In genomic region chr5:92434070-92434469, GRCm38 (mm10) we compare ENCODE assay signal across 8 mouse cellular contexts. TPM values are rescaled to one million over a fixed set of nuclear protein-coding genes. Genes with fewer than 3 reads are reported as not detected.
A peak's percentile ranks its signal among the peaks of the same experiment; 100 is the strongest.
DNase-seq lines count a peak whose midpoint lies in the region; ATAC-seq and TF ChIP-seq lines count a peak whose summit lies in the region.

No protein-coding gene starts in this region.

- peak overlapping the region; percentile 82 for H3ac ChIP-seq in myocyte (ENCODE audit: control insufficient read depth, insufficient read length)

- peak overlapping the region; percentile 87; the same call in 1 of the 2 replicates for H3K27ac ChIP-seq in lung, embryonic 15.5 days
- H3K27ac ChIP-seq in hindbrain, embryonic 14.5 days = no peak overlapping the region

- DNase-seq in lung, postnatal 4 days = no peak
- DNase-seq in embryo, embryonic 11 days = peak; percentile 22
- DNase-seq in hindbrain, embryonic 14.5 days (ENCODE audit: low spot score) = no peak
- no peak for DNase-seq in layer of hippocampus, adult 9-11 months
- DNase-seq in left cerebral cortex, postnatal 25 days (ENCODE audit: low spot score in 2 of 2) = no peak
- DNase-seq in layer of hippocampus, postnatal 36 days = no peak

- H3K4me1 ChIP-seq in lung, embryonic 15.5 days = peaks cover 15% of the 10 kb centered on the region
- peaks cover 18% of the 10 kb centered on the region for H3K4me1 ChIP-seq in hindbrain, embryonic 14.5 days (replicated peaks; ENCODE audit: control insufficient read depth, insufficient read depth, low read length)

- no peak for ATAC-seq in lung, embryonic 15.5 days (ENCODE audit: borderline replicate concordance, extremely low read depth, low FRiP score, low TSS enrichment)
- no peak for ATAC-seq in hindbrain, embryonic 14.5 days (ENCODE audit: low FRiP score)

- H3K4me2 ChIP-seq in lung, embryonic 15.5 days = peak overlapping the region; percentile 84
- peak overlapping the region; percentile 94 for H3K4me2 ChIP-seq in hindbrain, embryonic 14.5 days (replicated peaks)
- peak overlapping the region; percentile 94 for H3K4me2 ChIP-seq in myocyte (ENCODE audit: low read depth)

- intact Hi-C loops in left cerebral cortex, postnatal 25 days (cut with DNase I) = no loop called here

- H3K79me2 ChIP-seq in myocyte (ENCODE audit: control insufficient read depth, insufficient read depth) = peaks cover 50% of the 10 kb centered on the region

- no peaks in the 10 kb centered on the region for H3K27me3 ChIP-seq in lung, embryonic 15.5 days
- H3K27me3 ChIP-seq in hindbrain, embryonic 14.5 days (ENCODE audit: control insufficient read depth, insufficient read depth, low read length) = no peaks in the 10 kb centered on the region
- no peaks in the 10 kb centered on the region for H3K27me3 ChIP-seq in myocyte (ENCODE audit: control insufficient read depth, insufficient read depth, insufficient read length)

- TF ChIP-seq POLR2A in myocyte (IDR thresholded peaks at IDR 0.05; ENCODE audit: insufficient read length, low read depth) = no peak

- H3K36me3 ChIP-seq in lung, embryonic 15.5 days = peaks cover 5% of the 10 kb centered on the region
- H3K36me3 ChIP-seq in hindbrain, embryonic 14.5 days (replicated peaks; ENCODE audit: control insufficient read depth, insufficient read depth) = peaks cover 3% of the 10 kb centered on the region
- peaks cover 4% of the 10 kb centered on the region for H3K36me3 ChIP-seq in myocyte (ENCODE audit: control insufficient read depth, insufficient read depth)

- H3K9me3 ChIP-seq in lung, embryonic 15.5 days = no peaks in the 10 kb centered on the region
- H3K9me3 ChIP-seq in hindbrain, embryonic 14.5 days (ENCODE audit: control insufficient read depth, low read length) = no peaks in the 10 kb centered on the region

- WGBS in lung, embryonic 15.5 days = under 1% methylated on average over 12 of the region's 12 CpGs
- 3% methylated on average over 12 of the region's 12 CpGs for WGBS in hindbrain, embryonic 14.5 days

- H3K4me3 ChIP-seq in lung, embryonic 15.5 days = peak overlapping the region; percentile 68
- peak overlapping the region; percentile 86 for H3K4me3 ChIP-seq in hindbrain, embryonic 14.5 days (replicated peaks; ENCODE audit: low read length)
- peak overlapping the region; percentile 72 for H3K4me3 ChIP-seq in myocyte

- H3K9ac ChIP-seq in lung, embryonic 15.5 days = peak overlapping the region; percentile 98
- H3K9ac ChIP-seq in hindbrain, embryonic 14.5 days = peak overlapping the region; percentile 84

TF ChIP-seq in myocyte, 11 proteins besides CTCF, POLR2A, EP300 and RAD21:
- TF ChIP-seq TCF12 (IDR thresholded peaks at IDR 0.05; ENCODE audit: insufficient read depth, poor library complexity, severe bottlenecking) = no peak
- no peak for TF ChIP-seq MAX (IDR thresholded peaks at IDR 0.05; ENCODE audit: low read depth)
- no peak for TF ChIP-seq MYOG (IDR thresholded peaks at IDR 0.05; ENCODE audit: control insufficient read depth in 1 of 3, insufficient read depth in 1 of 3, insufficient read length in 2 of 3, low read depth in 2 of 3)
- no peak for TF ChIP-seq REST (IDR thresholded peaks at IDR 0.05; ENCODE audit: insufficient read depth, insufficient read length)
- no peak for TF ChIP-seq CEBPB (IDR thresholded peaks at IDR 0.05; ENCODE audit: insufficient read depth, poor library complexity, severe bottlenecking)
- no peak for TF ChIP-seq TCF3 (IDR thresholded peaks at IDR 0.05; ENCODE audit: insufficient read length, low read depth)
- no peak for TF ChIP-seq POLR2AphosphoS2 (IDR thresholded peaks at IDR 0.05; ENCODE audit: insufficient read length, low read depth)
- no peak for TF ChIP-seq SRF (IDR thresholded peaks at IDR 0.05; ENCODE audit: control insufficient read depth, insufficient read length, low read depth)
- TF ChIP-seq USF1 (IDR thresholded peaks at IDR 0.05; ENCODE audit: low read depth) = no peak
- no peak for TF ChIP-seq MYOD1 (IDR thresholded peaks at IDR 0.05; ENCODE audit: control insufficient read depth in 1 of 3, insufficient read length in 2 of 3, low read depth in 2 of 3)
- TF ChIP-seq E2F4 (IDR thresholded peaks at IDR 0.05; ENCODE audit: insufficient read depth) = no peak

RNA-seq across cellular contexts. Expression of gene Nup54, which starts 0.9 kb away (rescaled TPM):
- polyA plus RNA-seq in lung, embryonic 15.5 days (2015; fragmentation: Nextera tagmentation; extraction: Ambion mirVana) = 55.7 and 56.8 TPM in 2 replicates
- polyA plus RNA-seq in hindbrain, embryonic 14.5 days (2014; fragmentation: Nextera tagmentation; extraction: Ambion mirVana) = 51.5 and 59.4 TPM in 2 replicates
- 11.0 TPM for polyA plus RNA-seq in myocyte (2012; fragmentation: generic; extraction: Trizol)
- 10 to 100 TPM; 26.4 to 28.7 TPM for total RNA-seq in left cerebral cortex, postnatal 25 days (2021)
- 10 to 100 TPM; 31.3 to 34.4 TPM for total RNA-seq in layer of hippocampus, postnatal 36 days (2021)
